Mouse (Mus musculus) olfactory bulb, adult 2 months (tissue): ENCODE results near the gene 4930503B20Rik. TPM values are rescaled to one million over a fixed set of nuclear protein-coding genes. Genes with fewer than 3 reads are reported as not detected.

Source experiments
- H3K27ac ChIP-seq: fragments of 200-500 bp; 2 replicates; pipeline ENCODE4 v1.5.1; 2012; ENCODE audit warnings: low read depth, low read length; ENCODE audit not compliant: insufficient read depth
- H3K4me1 ChIP-seq: fragments of 200-500 bp; 2 replicates; pipeline ENCODE4 v1.6.1; 2012; ENCODE audit warnings: low read length; ENCODE audit not compliant: control insufficient read depth, insufficient read depth
- H3K4me3 ChIP-seq: fragments of 200-500 bp; 2 replicates; pipeline ENCODE4 v1.5.1; 2012; ENCODE audit warnings: mild to moderate bottlenecking, low read depth, low read length, moderate library complexity; ENCODE audit not compliant: insufficient read depth
- CTCF ChIP-seq: fragments of 200-500 bp; IDR thresholded peaks from 2 replicates; pipeline ENCODE4 v1.5.1; 2012; ENCODE audit warnings: low read depth, mild to moderate bottlenecking, low read length, moderate library complexity; ENCODE audit not compliant: insufficient read depth
- POLR2A ChIP-seq: fragments of 200-500 bp; IDR thresholded peaks from 2 replicates; pipeline ENCODE4 v1.6.1; 2012; ENCODE audit warnings: mild to moderate bottlenecking, low read depth, low read length, moderate library complexity; ENCODE audit not compliant: insufficient read depth
- WGBS: fragments of 180-500 bp; shearing (Covaris S2); methylation state at CpG from one replicate; pipeline ENCODE4 v1.1.7; 2018; 5-methylcytosine and 5-hydroxymethylcytosine counted together
- polyA plus RNA-seq: library from polyadenylated mRNA; stranded (reverse); fragments of >200 nt; gene quantifications from 2 replicates; pipeline ENCODE4 v1.2.4, GENCODE M21; 2012; ENCODE audit warnings: low replicate concordance; ENCODE audit not compliant: missing spikeins, insufficient read depth, insufficient read length

4930503B20Rik gene
- polyA plus RNA-seq, 1 experiment: not detected

GRCm38 (mm10) chr3:146658061-146658639 is 7.0 kb upstream of the 4930503B20Rik start:
- WGBS: 100% methylated on average over 1 of the region's 1 CpGs

GRCm38 (mm10) chr3:146657433-146657832 is 6.3 kb upstream of the 4930503B20Rik start:
- Histone ChIP-seq H3K4me3 (no peak overlapping the region), H3K27ac (no peak overlapping the region), H3K4me1 (peaks cover 2% of the 10 kb centered on the region; the same call in 1 of the 2 replicates)
- WGBS: 92% methylated on average over 5 of the region's 5 CpGs
- TF ChIP-seq POLR2A (no peak), CTCF (no peak)

More at GRCm38 (mm10) chr3:146658061-146658639, 7.0 kb upstream of the 4930503B20Rik start:
- no peak for TF ChIP-seq CTCF
- no peak for TF ChIP-seq POLR2A
- peaks cover 2% of the 10 kb centered on the region; the same call in 1 of the 2 replicates for H3K4me1 ChIP-seq
- H3K4me3 ChIP-seq: no peak overlapping the region
- no peak overlapping the region for H3K27ac ChIP-seq

DNA sequence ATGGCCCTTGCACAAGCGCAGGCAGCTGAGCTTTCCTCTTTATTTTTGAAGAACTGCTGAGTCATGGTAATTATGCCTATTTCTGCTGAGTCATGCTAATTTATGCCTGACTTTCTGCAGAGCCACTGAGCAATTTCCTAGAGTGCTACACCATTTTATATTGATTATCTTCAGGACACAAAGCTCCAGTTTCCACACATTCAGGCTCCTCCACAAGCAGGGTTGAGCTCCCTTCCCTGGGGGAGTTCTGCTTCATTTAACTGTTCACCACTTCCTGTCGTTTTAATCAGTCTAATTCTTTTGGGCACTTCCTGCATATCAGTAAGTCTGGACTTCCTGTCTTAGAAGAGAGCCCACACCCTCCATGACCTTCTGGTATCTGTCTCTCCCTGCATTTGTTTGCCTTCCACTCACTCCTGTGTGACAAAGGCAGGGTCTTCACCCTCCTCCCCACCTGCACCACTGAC is 4.0 kb upstream of the 4930503B20Rik start:
- Histone ChIP-seq H3K4me3 (no peak overlapping the region), H3K4me1 (no peaks in the 10 kb centered on the region), H3K27ac (no peak overlapping the region)
- TF ChIP-seq CTCF (no peak), POLR2A (no peak)
- WGBS: 71% methylated on average over 2 of the region's 2 CpGs

DNA sequence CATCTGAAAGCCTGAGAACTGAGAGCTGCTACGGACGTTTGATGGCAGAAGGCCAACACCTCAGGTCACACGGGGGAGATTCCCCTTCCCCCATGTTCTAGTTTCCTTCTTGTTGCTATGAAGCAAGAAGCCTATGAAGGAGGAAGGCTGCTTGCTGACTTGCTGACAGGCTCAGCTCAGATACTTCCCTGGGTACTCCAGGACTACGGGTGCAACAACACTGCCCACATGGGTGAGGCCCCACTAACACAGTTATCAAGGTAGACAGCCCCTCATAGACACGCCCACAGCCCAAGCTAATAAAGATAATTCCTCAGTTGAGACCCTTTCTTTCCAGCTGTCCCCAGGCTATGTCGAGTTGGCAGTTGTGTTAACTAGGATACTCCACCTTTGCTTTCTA is 2.6 kb upstream of the 4930503B20Rik start:
- WGBS: 63% methylated on average over 6 of the region's 6 CpGs
- Histone ChIP-seq H3K27ac (no peak overlapping the region), H3K4me1 (no peaks in the 10 kb centered on the region), H3K4me3 (no peak overlapping the region)
- TF ChIP-seq CTCF: no peak
- no peak for TF ChIP-seq POLR2A

GRCm38 (mm10) chr3:146652431-146652830 is 1.3 kb upstream of the 4930503B20Rik start:
- WGBS: 89% methylated on average over 5 of the region's 5 CpGs
- Histone ChIP-seq H3K27ac (no peak overlapping the region), H3K4me3 (no peak overlapping the region), H3K4me1 (no peaks in the 10 kb centered on the region)
- TF ChIP-seq CTCF (no peak), POLR2A (no peak)

- H3K27ac ChIP-seq: no peak overlapping the region
- TF ChIP-seq POLR2A (no peak), CTCF (no peak)
- 93% methylated on average over 10 of the region's 10 CpGs for WGBS
Observed at GRCm38 (mm10) chr3:146650716-146651115, 401 bp downstream of the 4930503B20Rik start.

DNA sequence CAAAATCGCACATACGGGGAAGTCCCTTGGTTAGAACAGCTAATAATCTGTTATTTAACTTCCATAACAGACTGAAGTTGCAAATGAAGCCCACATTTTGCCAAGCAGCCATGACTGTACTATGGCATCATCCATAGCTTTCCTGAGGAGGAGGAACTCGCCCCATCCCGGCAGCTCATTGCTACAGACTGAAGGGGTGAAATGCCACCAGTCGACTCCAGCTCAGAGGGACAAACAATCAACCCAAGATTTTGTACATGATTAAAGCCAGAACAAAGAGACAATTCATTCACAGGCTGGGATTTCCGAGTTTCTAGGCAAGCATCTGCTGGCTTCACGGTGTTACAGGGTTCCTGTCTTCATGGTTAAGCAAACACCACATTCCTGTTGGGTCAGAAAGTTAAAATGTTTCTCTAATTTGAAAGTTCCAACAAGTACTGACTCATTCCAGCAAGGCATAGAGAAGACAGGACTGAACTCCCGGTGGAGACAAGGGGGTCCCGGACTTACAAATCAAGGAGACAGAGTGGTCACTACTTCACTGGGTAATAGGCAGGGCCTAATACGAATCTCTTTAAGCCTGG is 1.7 kb downstream of the 4930503B20Rik start:
- no peak overlapping the region for H3K4me3 ChIP-seq
- WGBS: 70% methylated on average over 10 of the region's 10 CpGs
- TF ChIP-seq CTCF (no peak), POLR2A (no peak)
- no peak overlapping the region for H3K27ac ChIP-seq
- no peaks in the 10 kb centered on the region for H3K4me1 ChIP-seq

More at GRCm38 (mm10) chr3:146650716-146651115, 401 bp downstream of the 4930503B20Rik start:
- Histone ChIP-seq H3K4me3 (no peak overlapping the region), H3K4me1 (no peaks in the 10 kb centered on the region)

GRCm38 (mm10) chr3:146641818-146642427 is 9.2 kb downstream of the 4930503B20Rik start:
- Histone ChIP-seq H3K4me1 (no peaks in the 10 kb centered on the region), H3K27ac (no peak overlapping the region), H3K4me3 (no peak overlapping the region)
- TF ChIP-seq POLR2A: no peak
- TF ChIP-seq CTCF: no peak
- 29% methylated on average over 4 of the region's 4 CpGs for WGBS

DNA sequence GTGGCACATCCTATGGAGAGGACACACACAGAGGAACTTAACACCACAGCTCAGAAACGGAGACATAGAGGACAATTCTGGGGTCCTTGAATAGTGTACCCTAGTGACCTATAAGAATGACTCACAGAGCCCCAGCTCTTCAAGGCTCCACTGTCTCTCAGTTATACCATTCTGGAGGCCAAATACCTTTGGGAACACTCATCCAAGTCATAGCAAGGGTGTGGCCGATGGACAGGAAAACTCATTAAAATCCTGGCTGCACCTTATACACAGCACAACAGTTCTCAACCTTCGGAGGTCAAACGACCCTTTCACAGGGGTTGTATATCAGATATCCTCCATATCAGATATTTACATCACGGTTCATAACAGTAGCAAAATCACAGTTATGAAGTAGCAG is 18.6 kb downstream of the 4930503B20Rik start:
- H3K4me3 ChIP-seq: no peak overlapping the region
- no peaks in the 10 kb centered on the region for H3K4me1 ChIP-seq
- H3K27ac ChIP-seq: no peak overlapping the region
- WGBS: 90% methylated on average over 5 of the region's 5 CpGs
- TF ChIP-seq POLR2A: no peak
